ENCODE assay signal across 8 mouse cellular contexts in the genomic region with DNA sequence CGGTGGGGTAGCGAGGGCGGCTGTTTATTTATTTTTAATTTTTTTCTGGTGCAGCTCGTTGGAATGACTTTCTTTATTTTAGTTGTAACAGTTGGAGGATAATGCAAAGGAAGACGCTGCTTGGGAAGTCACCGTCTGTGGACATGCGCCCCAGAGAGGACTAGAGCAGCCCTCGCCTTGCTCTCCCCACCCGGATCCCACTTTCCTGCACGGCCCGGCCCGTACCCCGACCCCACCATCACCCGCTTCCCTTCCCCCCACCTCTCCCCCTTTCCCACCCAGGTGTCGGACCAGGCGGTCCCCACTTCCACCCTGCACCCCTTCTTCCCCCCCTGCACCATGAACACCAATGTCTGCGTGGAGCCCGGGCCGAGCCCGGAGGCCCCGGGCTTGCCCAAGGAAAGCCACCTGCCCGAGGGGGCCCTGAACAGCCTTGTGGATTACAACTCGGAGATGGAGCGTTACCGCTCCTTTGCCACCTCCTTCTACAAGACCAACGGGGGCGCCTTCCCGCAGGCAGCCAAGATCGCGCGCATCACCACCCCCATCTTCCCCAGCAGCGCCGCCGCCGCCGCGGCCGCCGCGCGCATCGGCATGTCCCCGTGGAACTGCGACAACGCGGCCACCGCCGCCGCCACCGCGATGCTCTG. TPM values are rescaled to one million over a fixed set of nuclear protein-coding genes. Genes with fewer than 3 reads are reported as not detected.
A peak's percentile ranks its signal among the peaks of the same experiment; 100 is the strongest.
DNase-seq lines count a peak whose midpoint lies in the region; ATAC-seq lines count a peak whose summit lies in the region.
"Had no signal": no experiment of that assay in that cellular context is flagged by ENCODE, and none has a peak within 500 bp of the region (broad histone marks: within the 10 kb centered on the region; RNA-seq: fewer than 3 reads in every experiment).

No protein-coding gene starts in this region.

- no peaks in the 10 kb centered on the region for H3K36me3 ChIP-seq in hindbrain, embryonic 16.5 days (ENCODE audit: control insufficient read depth, insufficient read depth, low read length)

- H3K27ac ChIP-seq in hindbrain, embryonic 16.5 days (ENCODE audit: low read depth, low read length): peak overlapping the region; percentile 99
- H3K27ac ChIP-seq: macrophage had no signal

- ATAC-seq in hindbrain, embryonic 16.5 days: peak; percentile 41
- ATAC-seq in megakaryocyte-erythroid progenitor cell, adult 5-6 weeks (replicated peaks; ENCODE audit: low FRiP score, low TSS enrichment, poor library complexity, severe bottlenecking): peak; percentile 43; the same call in 1 of the 2 replicates

- H3K27me3 ChIP-seq in hindbrain, embryonic 16.5 days (replicated peaks; ENCODE audit: control insufficient read depth, insufficient read depth, low read length): no peaks in the 10 kb centered on the region

- no peaks in the 10 kb centered on the region for H3K9me3 ChIP-seq in hindbrain, embryonic 16.5 days (ENCODE audit: control insufficient read depth, low read length)

- peak overlapping the region; percentile 67 for H3K4me3 ChIP-seq in hindbrain, embryonic 16.5 days (ENCODE audit: low read length)

- H3K4me2 ChIP-seq in hindbrain, embryonic 16.5 days (ENCODE audit: low read length): peak overlapping the region; percentile 86

- H3K4me1 ChIP-seq in hindbrain, embryonic 16.5 days (ENCODE audit: control insufficient read depth, insufficient read depth, low read depth, low read length): peaks cover 13% of the 10 kb centered on the region

- WGBS in hindbrain, embryonic 16.5 days: under 1% methylated on average over 41 of the region's 51 CpGs

- peak; percentile 61 to 62 for DNase-seq in adrenal gland, adult 18-20 months (ENCODE audit: low spot score in 2 of 2)
- DNase-seq in cerebellum, postnatal 14 days: peak; percentile 74 to 80
- peak; percentile 72 to 76 for DNase-seq in frontal cortex, postnatal 36 days (ENCODE audit: low spot score in 2 of 2)
- peak; percentile 39 to 64 for DNase-seq in left cerebral cortex, adult 9 months (ENCODE audit: low spot score in 2 of 2)
- DNase-seq in right cerebral cortex, postnatal 4 days: peak; percentile 77

- peak overlapping the region; percentile 88 for H3K9ac ChIP-seq in hindbrain, embryonic 16.5 days (ENCODE audit: low read depth, low read length)

RNA-seq across cellular contexts. Expression of a gene that starts 3.2 kb away (rescaled TPM):
- 1 to 10 TPM; 4.9 TPM for total RNA-seq in adrenal gland, adult 18-20 months (2021)
- 20.6 and 29.1 TPM in 2 replicates for polyA plus RNA-seq in hindbrain, embryonic 16.5 days (2015; fragmentation: Nextera tagmentation; extraction: Ambion mirVana)
- not detected in 2 replicates for total RNA-seq in megakaryocyte-erythroid progenitor cell, adult 5-6 weeks (2014; fragmentation: Nextera tagmentation)
- total RNA-seq in megakaryocyte-erythroid progenitor cell, adult 5-6 weeks (2017): not detected in 2 replicates
- polyA plus RNA-seq: macrophage had no signal

Comparison
In these comparisons a context has a peak if more than half of its experiments do, and no peak if none do; other contexts are left out.
1. Peak in every context shown above with its lines: DNase-seq, ATAC-seq, H3K4me3 ChIP-seq and H3K27ac ChIP-seq.
2. RNA of a gene that starts 3.2 kb away (total RNA-seq): 4.9 TPM in adrenal gland, adult 18-20 months; not detected in megakaryocyte-erythroid progenitor cell, adult 5-6 weeks; every median in the first group is over 4 times any median in the second.